Comparison of ENCODE assay signal across 24 mouse cellular contexts in the genomic region with DNA sequence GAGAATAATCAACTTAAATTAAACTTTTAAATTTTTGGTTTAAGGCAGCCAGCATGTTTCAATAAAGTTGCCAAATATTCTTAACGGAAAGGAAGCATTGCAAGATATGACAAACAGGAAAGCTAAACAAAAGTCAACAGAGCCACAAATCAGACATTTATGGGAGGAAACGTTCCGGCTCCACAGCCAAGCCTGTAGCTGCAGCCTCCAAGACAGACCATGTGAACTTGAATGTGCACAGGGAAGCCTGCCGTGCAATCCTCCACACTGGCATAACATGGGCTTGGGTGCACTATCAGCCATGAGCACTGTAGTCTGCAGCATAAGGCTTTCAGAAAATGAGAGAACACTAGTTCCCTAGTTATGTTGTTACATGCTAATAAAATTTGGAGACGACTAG.
DNase-seq lines count a peak whose midpoint lies in the region; ATAC-seq lines count a peak whose summit lies in the region.
"Had no signal": no experiment of that assay in that cellular context is flagged by ENCODE, and none has a peak within 500 bp of the region (broad histone marks: within the 10 kb centered on the region; RNA-seq: fewer than 3 reads in every experiment).

No protein-coding gene starts in this region.

- H3K36me3 ChIP-seq in forebrain, embryonic 16.5 days (ENCODE audit: control insufficient read depth, insufficient read depth) = no peaks in the 10 kb centered on the region
- no peaks in the 10 kb centered on the region for H3K36me3 ChIP-seq in forebrain, embryonic 11.5 days (ENCODE audit: control insufficient read depth, insufficient read depth, low read length)
- H3K36me3 ChIP-seq in lung, embryonic 15.5 days = no peaks in the 10 kb centered on the region
- H3K36me3 ChIP-seq: G1E; heart, embryonic 10.5 days; heart, embryonic 15.5 days; liver, embryonic 15.5 days; stomach, embryonic 15.5 days had no signal

- H3K4me3 ChIP-seq in forebrain, embryonic 16.5 days (replicated peaks; ENCODE audit: low read length) = no peak overlapping the region
- no peak overlapping the region for H3K4me3 ChIP-seq in forebrain, embryonic 11.5 days (ENCODE audit: low read depth, low read length)
- no peak overlapping the region for H3K4me3 ChIP-seq in lung, embryonic 15.5 days
- H3K4me3 ChIP-seq: heart, embryonic 10.5 days; heart, embryonic 15.5 days; liver, embryonic 15.5 days; stomach, embryonic 15.5 days had no signal

- no peaks in the 10 kb centered on the region for H3K4me1 ChIP-seq in forebrain, embryonic 16.5 days (replicated peaks; ENCODE audit: control insufficient read depth, insufficient read depth, low read length)
- H3K4me1 ChIP-seq in forebrain, embryonic 11.5 days (replicated peaks; ENCODE audit: control insufficient read depth, insufficient read depth, low read length) = no peaks in the 10 kb centered on the region
- H3K4me1 ChIP-seq in lung, embryonic 15.5 days = no peaks in the 10 kb centered on the region
- H3K4me1 ChIP-seq: heart, embryonic 10.5 days; liver, embryonic 15.5 days; stomach, embryonic 15.5 days had no signal

- H3K9ac ChIP-seq in forebrain, embryonic 16.5 days (replicated peaks; ENCODE audit: low read depth, low read length) = no peak overlapping the region
- H3K9ac ChIP-seq in forebrain, embryonic 11.5 days (ENCODE audit: low read length) = no peak overlapping the region
- no peak overlapping the region for H3K9ac ChIP-seq in lung, embryonic 15.5 days
- H3K9ac ChIP-seq: heart, embryonic 15.5 days; liver, embryonic 15.5 days; stomach, embryonic 15.5 days had no signal

- no peaks in the 10 kb centered on the region for H3K27me3 ChIP-seq in forebrain, embryonic 16.5 days (replicated peaks; ENCODE audit: control insufficient read depth, insufficient read depth, low read length)
- H3K27me3 ChIP-seq in forebrain, embryonic 11.5 days (ENCODE audit: control insufficient read depth, insufficient read depth, low read length) = no peaks in the 10 kb centered on the region
- no peaks in the 10 kb centered on the region for H3K27me3 ChIP-seq in lung, embryonic 15.5 days
- H3K27me3 ChIP-seq: heart, embryonic 15.5 days; liver, embryonic 15.5 days; stomach, embryonic 15.5 days had no signal

- H3K4me2 ChIP-seq in forebrain, embryonic 16.5 days (ENCODE audit: low read length) = no peak overlapping the region
- no peak overlapping the region for H3K4me2 ChIP-seq in forebrain, embryonic 11.5 days (ENCODE audit: low read depth, low read length, severe bottlenecking)
- H3K4me2 ChIP-seq in lung, embryonic 15.5 days = no peak overlapping the region
- H3K4me2 ChIP-seq: heart, embryonic 15.5 days; liver, embryonic 15.5 days; midbrain, embryonic 11.5 days; stomach, embryonic 15.5 days had no signal

- no peak overlapping the region for H3K27ac ChIP-seq in forebrain, embryonic 16.5 days (ENCODE audit: low read length)
- no peak overlapping the region for H3K27ac ChIP-seq in forebrain, embryonic 11.5 days (ENCODE audit: low read depth, low read length)
- no peak overlapping the region for H3K27ac ChIP-seq in lung, embryonic 15.5 days
- H3K27ac ChIP-seq: heart, embryonic 10.5 days; heart, embryonic 15.5 days; liver, embryonic 15.5 days; stomach, embryonic 15.5 days had no signal

- no peak for DNase-seq in forebrain, embryonic 11.5 days (ENCODE audit: low spot score)
- DNase-seq in kidney, postnatal 10 days = peak; percentile 44
- no peak for DNase-seq in kidney, adult 8-10 months
- no peak for DNase-seq in lung, postnatal 10 days
- peak; percentile 7 to 14 for DNase-seq in kidney, postnatal 36 days
- DNase-seq: adrenal gland, postnatal 10 days; cerebellum, adult 11 months; cerebellum, adult 9-10 months; cerebellum, postnatal 36 days; gastrocnemius, postnatal 14 days; heart, adult 11 months; liver; lung, postnatal 14 days; right cerebral cortex, postnatal 25 days had no signal

- peak; percentile 86 for ATAC-seq in forebrain, embryonic 16.5 days
- no peak for ATAC-seq in forebrain, embryonic 11.5 days (replicated peaks; ENCODE audit: low FRiP score)
- ATAC-seq in lung, embryonic 15.5 days (ENCODE audit: borderline replicate concordance, extremely low read depth, low FRiP score, low TSS enrichment) = peak; percentile 46; the same call in 1 of the 2 replicates
- ATAC-seq: hindbrain, embryonic 16.5 days; midbrain, embryonic 16.5 days had no signal

- H3K9me3 ChIP-seq in forebrain, embryonic 16.5 days (ENCODE audit: control insufficient read depth, low read length) = no peaks in the 10 kb centered on the region
- no peaks in the 10 kb centered on the region for H3K9me3 ChIP-seq in forebrain, embryonic 11.5 days (ENCODE audit: control insufficient read depth, low read length)
- no peaks in the 10 kb centered on the region for H3K9me3 ChIP-seq in lung, embryonic 15.5 days
- H3K9me3 ChIP-seq: G1E; heart, embryonic 10.5 days; heart, embryonic 15.5 days; liver, embryonic 15.5 days; stomach, embryonic 15.5 days had no signal

- 80% methylated on average over 5 of the region's 5 CpGs for WGBS in forebrain, embryonic 16.5 days
- WGBS in forebrain, embryonic 11.5 days = 91% methylated on average over 5 of the region's 5 CpGs
- 55% methylated on average over 5 of the region's 5 CpGs for WGBS in lung, embryonic 15.5 days

Comparison
In these comparisons a context has a peak if more than half of its experiments do, and no peak if none do; other contexts are left out.
1. DNase-seq: peak in kidney, postnatal 10 days (single experiment) and kidney, postnatal 36 days (2 of 2); none in forebrain, embryonic 11.5 days (single experiment), kidney, adult 8-10 months (0 of 2) and lung, postnatal 10 days (single experiment).